10 mouse cellular contexts compared by ENCODE assay signal in the genomic region with DNA sequence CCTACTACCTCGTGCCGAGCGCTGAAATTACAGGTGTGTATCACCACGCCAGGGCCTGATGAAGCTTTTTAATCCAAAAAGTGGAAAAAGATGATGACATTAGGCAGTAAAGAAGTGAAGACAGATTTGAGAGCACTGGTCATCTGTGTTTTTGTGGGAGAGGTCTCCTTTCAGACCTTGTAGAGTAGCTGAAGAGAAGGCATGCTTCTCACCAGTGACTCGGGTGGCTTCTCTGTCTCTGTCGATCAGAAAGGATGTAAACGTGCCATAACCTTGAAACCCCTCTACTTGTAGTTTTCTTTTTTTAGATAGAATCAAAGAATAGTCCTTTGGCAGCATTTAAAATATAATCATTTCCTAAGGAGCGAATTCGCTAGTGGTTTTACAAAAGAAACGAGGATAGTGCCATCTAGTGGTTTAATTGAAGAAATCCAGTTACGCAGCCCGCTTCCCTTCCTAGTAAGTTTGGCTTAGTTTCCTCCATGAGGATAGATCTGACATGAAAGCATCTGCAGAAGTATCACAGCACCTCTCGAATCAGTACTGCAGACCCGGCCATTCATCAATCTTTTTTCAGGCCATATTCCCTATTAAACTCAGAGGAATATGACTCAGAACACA. TPM values are rescaled to one million over a fixed set of nuclear protein-coding genes. Genes with fewer than 3 reads are reported as not detected.
DNase-seq lines count a peak whose midpoint lies in the region; ATAC-seq and TF ChIP-seq lines count a peak whose summit lies in the region.
"Had no signal": no experiment of that assay in that cellular context is flagged by ENCODE, and none has a peak within 500 bp of the region (broad histone marks: within the 10 kb centered on the region; RNA-seq: fewer than 3 reads in every experiment).

No protein-coding gene starts in this region.

- no peak for ATAC-seq in embryonic facial prominence, embryonic 14.5 days (ENCODE audit: low read depth)
- peak; percentile 52 for ATAC-seq in hindbrain, postnatal 0 days
- ATAC-seq in limb, embryonic 13.5 days (ENCODE audit: low FRiP score, low read depth): peak; percentile 48; the same call in 1 of the 2 replicates

- H3K27ac ChIP-seq in liver, adult 2 months (replicated peaks; ENCODE audit: insufficient read depth, low read depth, low read length): no peak overlapping the region
- no peak overlapping the region for H3K27ac ChIP-seq in embryonic facial prominence, embryonic 14.5 days (replicated peaks; ENCODE audit: low read depth, low read length)
- no peak overlapping the region for H3K27ac ChIP-seq in hindbrain, postnatal 0 days
- no peak overlapping the region for H3K27ac ChIP-seq in limb, embryonic 13.5 days
- H3K27ac ChIP-seq: embryonic facial prominence, embryonic 12.5 days; lung, embryonic 15.5 days had no signal

- no peak for TF ChIP-seq POLR2A in liver, adult 2 months (IDR thresholded peaks at IDR 0.05; ENCODE audit: extremely low read depth, insufficient read depth, low read length)
- TF ChIP-seq POLR2A in myocyte (IDR thresholded peaks at IDR 0.05; ENCODE audit: insufficient read length, low read depth): no peak

- H3K4me2 ChIP-seq in embryonic facial prominence, embryonic 14.5 days (ENCODE audit: low read depth, low read length): no peak overlapping the region
- H3K4me2 ChIP-seq in hindbrain, postnatal 0 days (ENCODE audit: low read depth, low read length): peak overlapping the region; percentile 40
- no peak overlapping the region for H3K4me2 ChIP-seq in limb, embryonic 13.5 days (replicated peaks)
- H3K4me2 ChIP-seq in myocyte (ENCODE audit: low read depth): peak overlapping the region; percentile 43
- H3K4me2 ChIP-seq: embryonic facial prominence, embryonic 12.5 days; lung, embryonic 15.5 days had no signal

- DNase-seq in liver, adult 2 months (ENCODE audit: extremely low read depth, low read depth, low spot score): peak; percentile 61
- DNase-seq in liver: no peak
- peak; percentile 85 for DNase-seq in brain, adult 2 months (ENCODE audit: low read depth, low spot score)
- peak; percentile 82 for DNase-seq in embryonic facial prominence, embryonic 14.5 days (ENCODE audit: low spot score)
- DNase-seq in hindbrain, postnatal 0 days (ENCODE audit: low spot score): peak; percentile 86
- DNase-seq in gastrocnemius, postnatal 4 days (ENCODE audit: low spot score in 2 of 2): no peak

- no peaks in the 10 kb centered on the region for H3K9me3 ChIP-seq in embryonic facial prominence, embryonic 14.5 days (ENCODE audit: control insufficient read depth, low read length)
- no peaks in the 10 kb centered on the region for H3K9me3 ChIP-seq in hindbrain, postnatal 0 days (ENCODE audit: low read length)
- no peaks in the 10 kb centered on the region for H3K9me3 ChIP-seq in limb, embryonic 13.5 days
- H3K9me3 ChIP-seq: embryonic facial prominence, embryonic 12.5 days; lung, embryonic 15.5 days had no signal

- no peaks in the 10 kb centered on the region for H3K27me3 ChIP-seq in liver, adult 2 months (ENCODE audit: control insufficient read depth, insufficient read depth, low read length)
- H3K27me3 ChIP-seq in embryonic facial prominence, embryonic 14.5 days (replicated peaks; ENCODE audit: control insufficient read depth, insufficient read depth, low read length): no peaks in the 10 kb centered on the region
- no peaks in the 10 kb centered on the region for H3K27me3 ChIP-seq in hindbrain, postnatal 0 days (ENCODE audit: insufficient read depth, low read length)
- no peaks in the 10 kb centered on the region for H3K27me3 ChIP-seq in limb, embryonic 13.5 days
- H3K27me3 ChIP-seq in myocyte (ENCODE audit: control insufficient read depth, insufficient read depth, insufficient read length): no peaks in the 10 kb centered on the region
- H3K27me3 ChIP-seq: embryonic facial prominence, embryonic 12.5 days; lung, embryonic 15.5 days had no signal

- no peaks in the 10 kb centered on the region for H3K79me2 ChIP-seq in liver, adult 2 months (ENCODE audit: control insufficient read depth, insufficient read depth, low read length)
- no peaks in the 10 kb centered on the region for H3K79me2 ChIP-seq in myocyte (ENCODE audit: control insufficient read depth, insufficient read depth)

- H3K4me3 ChIP-seq in liver, adult 2 months (ENCODE audit: insufficient read depth, low read depth, low read length): no peak overlapping the region
- no peak overlapping the region for H3K4me3 ChIP-seq in embryonic facial prominence, embryonic 14.5 days (ENCODE audit: low read depth, low read length)
- no peak overlapping the region for H3K4me3 ChIP-seq in hindbrain, postnatal 0 days (ENCODE audit: low read length)
- no peak overlapping the region for H3K4me3 ChIP-seq in limb, embryonic 13.5 days
- no peak overlapping the region for H3K4me3 ChIP-seq in myocyte
- H3K4me3 ChIP-seq: embryonic facial prominence, embryonic 12.5 days; lung, embryonic 15.5 days had no signal

- H3K36me3 ChIP-seq in liver, adult 2 months (ENCODE audit: control insufficient read depth, insufficient read depth, low read length): no peaks in the 10 kb centered on the region
- H3K36me3 ChIP-seq in embryonic facial prominence, embryonic 14.5 days (ENCODE audit: control insufficient read depth, insufficient read depth, low read length): no peaks in the 10 kb centered on the region
- H3K36me3 ChIP-seq in hindbrain, postnatal 0 days (ENCODE audit: insufficient read depth, low read length): no peaks in the 10 kb centered on the region
- H3K36me3 ChIP-seq in limb, embryonic 13.5 days: no peaks in the 10 kb centered on the region
- no peaks in the 10 kb centered on the region for H3K36me3 ChIP-seq in myocyte (ENCODE audit: control insufficient read depth, insufficient read depth)
- H3K36me3 ChIP-seq: embryonic facial prominence, embryonic 12.5 days; lung, embryonic 15.5 days had no signal

- no peak overlapping the region for H3K9ac ChIP-seq in liver, adult 2 months (ENCODE audit: low read depth, low read length)
- H3K9ac ChIP-seq in embryonic facial prominence, embryonic 14.5 days (ENCODE audit: low read depth, low read length): no peak overlapping the region
- H3K9ac ChIP-seq in hindbrain, postnatal 0 days (replicated peaks; ENCODE audit: low read length): no peak overlapping the region
- H3K9ac ChIP-seq in limb, embryonic 13.5 days: no peak overlapping the region
- H3K9ac ChIP-seq: embryonic facial prominence, embryonic 12.5 days; lung, embryonic 15.5 days had no signal

- H3K4me1 ChIP-seq in liver, adult 2 months (ENCODE audit: control insufficient read depth, insufficient read depth, low read length): no peaks in the 10 kb centered on the region
- no peaks in the 10 kb centered on the region for H3K4me1 ChIP-seq in embryonic facial prominence, embryonic 14.5 days (ENCODE audit: control insufficient read depth, insufficient read depth, low read length)
- H3K4me1 ChIP-seq in hindbrain, postnatal 0 days (ENCODE audit: insufficient read depth, low read length): no peaks in the 10 kb centered on the region
- no peaks in the 10 kb centered on the region for H3K4me1 ChIP-seq in limb, embryonic 13.5 days
- H3K4me1 ChIP-seq: embryonic facial prominence, embryonic 12.5 days; lung, embryonic 15.5 days had no signal

- 31% methylated on average over 14 of the region's 14 CpGs for WGBS in liver, adult 2 months
- 32% methylated on average over 14 of the region's 14 CpGs for WGBS in embryonic facial prominence, embryonic 14.5 days
- WGBS in hindbrain, postnatal 0 days: 31% methylated on average over 14 of the region's 14 CpGs
- 31% methylated on average over 14 of the region's 14 CpGs for WGBS in limb, embryonic 13.5 days

- peak; percentile 52 for TF ChIP-seq CTCF in liver, adult 2 months (IDR thresholded peaks at IDR 0.05; ENCODE audit: low read depth, low read length)
- TF ChIP-seq CTCF in hindbrain, postnatal 0 days (IDR thresholded peaks at IDR 0.05; ENCODE audit: low read depth): peak; percentile 77

- H3ac ChIP-seq in myocyte (ENCODE audit: control insufficient read depth, insufficient read length): no peak overlapping the region

TF ChIP-seq in myocyte, 11 proteins besides CTCF, POLR2A, EP300 and RAD21 (continues in another document):
- TF ChIP-seq MYOD1 (IDR thresholded peaks at IDR 0.05; ENCODE audit: control insufficient read depth in 1 of 3, insufficient read length in 2 of 3, low read depth in 2 of 3) (no peak), SRF (IDR thresholded peaks at IDR 0.05; ENCODE audit: control insufficient read depth, insufficient read length, low read depth) (no peak), TCF12 (IDR thresholded peaks at IDR 0.05; ENCODE audit: insufficient read depth, poor library complexity, severe bottlenecking) (no peak), MYOG (IDR thresholded peaks at IDR 0.05; ENCODE audit: control insufficient read depth in 1 of 3, insufficient read depth in 1 of 3, insufficient read length in 2 of 3, low read depth in 2 of 3) (no peak)

RNA-seq across cellular contexts. Expression of gene Cetn3, which starts 21.2 kb away (rescaled TPM):
- total RNA-seq in liver, adult 2 months (2014; rRNA removed): 30.3 and 40.1 TPM in 2 replicates
- polyA plus RNA-seq in liver, adult 2 months (2012; rRNA removed): 2.1 and 2.3 TPM in 2 replicates
- polyA plus RNA-seq in embryonic facial prominence, embryonic 14.5 days (2014; fragmentation: Nextera tagmentation; extraction: Ambion mirVana): 242 and 243 TPM in 2 replicates
- 41.7 and 42.5 TPM in 2 replicates for total RNA-seq in hindbrain, postnatal 0 days (2014; rRNA removed)
- 318 and 346 TPM in 2 replicates for polyA plus RNA-seq in hindbrain, postnatal 0 days (2015; fragmentation: Nextera tagmentation; extraction: Ambion mirVana)
- 209 and 235 TPM in 2 replicates for polyA plus RNA-seq in limb, embryonic 13.5 days (2015; fragmentation: Nextera tagmentation; extraction: Ambion mirVana)
- polyA plus RNA-seq in myocyte (2012; fragmentation: generic; extraction: Trizol): 37.2 TPM
- 10 to 100 TPM; 86.4 TPM for total RNA-seq in gastrocnemius, postnatal 4 days (2021)

RNA-seq across cellular contexts. Expression of gene Mblac2, which starts 50.5 kb away (rescaled TPM):
- total RNA-seq in liver, adult 2 months (2014; rRNA removed): 5.8 and 6.3 TPM in 2 replicates
- 4.9 and 5.5 TPM in 2 replicates for polyA plus RNA-seq in liver, adult 2 months (2012; rRNA removed)
- 8.9 and 9.0 TPM in 2 replicates for polyA plus RNA-seq in embryonic facial prominence, embryonic 14.5 days (2014; fragmentation: Nextera tagmentation; extraction: Ambion mirVana)
- total RNA-seq in hindbrain, postnatal 0 days (2014; rRNA removed): 33.2 and 38.2 TPM in 2 replicates
- polyA plus RNA-seq in hindbrain, postnatal 0 days (2015; fragmentation: Nextera tagmentation; extraction: Ambion mirVana): 64.7 and 67.7 TPM in 2 replicates
- polyA plus RNA-seq in limb, embryonic 13.5 days (2015; fragmentation: Nextera tagmentation; extraction: Ambion mirVana): 8.9 and 11.4 TPM in 2 replicates
- 0.62 TPM for polyA plus RNA-seq in myocyte (2012; fragmentation: generic; extraction: Trizol)
- total RNA-seq in gastrocnemius, postnatal 4 days (2021): 1 to 10 TPM; 3.0 to 3.4 TPM

RNA-seq across cellular contexts. Expression of gene Polr3g, which starts 50.9 kb away (rescaled TPM):
- total RNA-seq in liver, adult 2 months (2014; rRNA removed): 7.9 and 8.7 TPM in 2 replicates
- polyA plus RNA-seq in liver, adult 2 months (2012; rRNA removed): 1.9 and 4.2 TPM in 2 replicates
- polyA plus RNA-seq in embryonic facial prominence, embryonic 14.5 days (2014; fragmentation: Nextera tagmentation; extraction: Ambion mirVana): 18.8 and 19.5 TPM in 2 replicates
- 4.2 and 5.5 TPM in 2 replicates for total RNA-seq in hindbrain, postnatal 0 days (2014; rRNA removed)
- 3.9 and 7.8 TPM in 2 replicates for polyA plus RNA-seq in hindbrain, postnatal 0 days (2015; fragmentation: Nextera tagmentation; extraction: Ambion mirVana)
- 18.4 and 18.9 TPM in 2 replicates for polyA plus RNA-seq in limb, embryonic 13.5 days (2015; fragmentation: Nextera tagmentation; extraction: Ambion mirVana)
- polyA plus RNA-seq in myocyte (2012; fragmentation: generic; extraction: Trizol): 3.5 TPM
- total RNA-seq in gastrocnemius, postnatal 4 days (2021): 1 to 10 TPM; 1.8 to 2.5 TPM

Comparison
In these comparisons a context has a peak if more than half of its experiments do, and no peak if none do; other contexts are left out.
1. DNase-seq: peak in liver, adult 2 months (single experiment), brain, adult 2 months (single experiment), embryonic facial prominence, embryonic 14.5 days (single experiment) and hindbrain, postnatal 0 days (single experiment); none in liver (single experiment) and gastrocnemius, postnatal 4 days (0 of 2).
2. H3K4me2 ChIP-seq: peak in hindbrain, postnatal 0 days (single experiment) and myocyte (single experiment); none in embryonic facial prominence, embryonic 14.5 days (single experiment) and limb, embryonic 13.5 days (single experiment).
3. RNA of gene Cetn3, which starts 21.2 kb away (polyA plus RNA-seq): 318 to 346 TPM in hindbrain, postnatal 0 days, 242 to 243 TPM in embryonic facial prominence, embryonic 14.5 days, 209 to 235 TPM in limb, embryonic 13.5 days and 37.2 TPM in myocyte (single experiment); 2.1 to 2.3 TPM in liver, adult 2 months; every median in the first group is over 10 times any median in the second.